Mouse (Mus musculus) neural tube, embryonic 15.5 days (tissue): ENCODE measurements around the gene Glis3. TPM values are rescaled to one million over a fixed set of nuclear protein-coding genes. Genes with fewer than 3 reads are reported as not detected.

ENCODE experiments used
- ATAC-seq: fragments of 200-750 bp; cut with Nextera tagmentation; 2 replicates; pipeline ENCODE4 v1.8.0; 2017; ENCODE audit warnings: mild to moderate bottlenecking, moderate TSS enrichment, moderate library complexity; ENCODE audit not compliant: low FRiP score
- H3K27ac ChIP-seq: fragments of 300-500 bp; sonication (generic); replicated peaks from 2 replicates; pipeline ENCODE4 v1.5.1; 2015; ENCODE audit warnings: mild to moderate bottlenecking, inconsistent platforms
- H3K27me3 ChIP-seq: fragments of 300-500 bp; sonication (generic); replicated peaks from 2 replicates; pipeline ENCODE4 v1.6.1; 2015; ENCODE audit warnings: inconsistent platforms
- H3K36me3 ChIP-seq: fragments of 300-500 bp; sonication (generic); 2 replicates; pipeline ENCODE4 v1.6.1; 2015; ENCODE audit warnings: inconsistent platforms
- H3K4me1 ChIP-seq: fragments of 300-500 bp; sonication (generic); 2 replicates; pipeline ENCODE4 v1.6.1; 2015; ENCODE audit warnings: inconsistent platforms
- H3K4me2 ChIP-seq: fragments of 300-500 bp; sonication (generic); 2 replicates; pipeline ENCODE4 v1.6.1; 2015; ENCODE audit warnings: inconsistent platforms, mild to moderate bottlenecking, moderate library complexity
- H3K4me3 ChIP-seq: fragments of 300-500 bp; sonication (generic); replicated peaks from 2 replicates; pipeline ENCODE4 v1.5.1; 2015; ENCODE audit warnings: mild to moderate bottlenecking, inconsistent platforms
- H3K9ac ChIP-seq: fragments of 300-500 bp; sonication (generic); replicated peaks from 2 replicates; pipeline ENCODE4 v1.6.1; 2015; ENCODE audit warnings: mild to moderate bottlenecking, inconsistent platforms
- H3K9me3 ChIP-seq: fragments of 300-500 bp; sonication (generic); replicated peaks from 2 replicates; pipeline ENCODE4 v1.6.1; 2016; ENCODE audit warnings: inconsistent platforms
- WGBS: fragments of 180-500 bp; shearing (Covaris S2); methylation state at CpG from one replicate; pipeline ENCODE4 v1.1.7; 2015; ENCODE audit warnings: mixed read lengths; 5-methylcytosine and 5-hydroxymethylcytosine counted together
- polyA plus RNA-seq: library from polyadenylated mRNA; unstranded; fragments of >200 nt; fragmentation: Nextera tagmentation; extraction: Ambion mirVana; gene quantifications from 2 replicates; pipeline ENCODE4 v1.2.1, GENCODE M21; 2015

Glis3 gene
- polyA plus RNA-seq, 1 experiment from 2014 or later = 2.5 TPM

GRCm38 (mm10) chr19:28650836-28651235 lies 29.0 kb downstream of the Glis3 start:
- no peak overlapping the region for H3K27ac ChIP-seq
- H3K4me1 ChIP-seq = no peaks in the 10 kb centered on the region
- H3K36me3 ChIP-seq = no peaks in the 10 kb centered on the region
- H3K4me3 ChIP-seq = no peak overlapping the region
- no peaks in the 10 kb centered on the region for H3K9me3 ChIP-seq
- no peak overlapping the region for H3K4me2 ChIP-seq
- 86% methylated on average over 5 of the region's 5 CpGs for WGBS
- no peak for ATAC-seq
- H3K9ac ChIP-seq = no peak overlapping the region
- peaks cover 8% of the 10 kb centered on the region for H3K27me3 ChIP-seq

- peaks cover 2% of the 10 kb centered on the region for H3K27me3 ChIP-seq
- WGBS = 63% methylated on average over 5 of the region's 5 CpGs
- no peak overlapping the region for H3K4me2 ChIP-seq
- no peaks in the 10 kb centered on the region for H3K9me3 ChIP-seq
- H3K4me1 ChIP-seq = no peaks in the 10 kb centered on the region
- no peaks in the 10 kb centered on the region for H3K36me3 ChIP-seq
- no peak overlapping the region for H3K27ac ChIP-seq
- no peak overlapping the region for H3K9ac ChIP-seq
- ATAC-seq = no peak
- no peak overlapping the region for H3K4me3 ChIP-seq
These were observed 30.4 kb downstream of the Glis3 start for GRCm38 (mm10) chr19:28649489-28649888.

- no peak for ATAC-seq
- Histone ChIP-seq H3K36me3 (no peaks in the 10 kb centered on the region), H3K4me3 (no peak overlapping the region), H3K9me3 (no peaks in the 10 kb centered on the region), H3K27ac (no peak overlapping the region), H3K9ac (no peak overlapping the region), H3K4me1 (no peaks in the 10 kb centered on the region), H3K27me3 (no peaks in the 10 kb centered on the region; the same call in 1 of the 2 replicates), H3K4me2 (no peak overlapping the region)
- WGBS = 58% methylated on average over 4 of the region's 4 CpGs
These were observed 31.0 kb downstream of the Glis3 start for GRCm38 (mm10) chr19:28648881-28649280.

DNA sequence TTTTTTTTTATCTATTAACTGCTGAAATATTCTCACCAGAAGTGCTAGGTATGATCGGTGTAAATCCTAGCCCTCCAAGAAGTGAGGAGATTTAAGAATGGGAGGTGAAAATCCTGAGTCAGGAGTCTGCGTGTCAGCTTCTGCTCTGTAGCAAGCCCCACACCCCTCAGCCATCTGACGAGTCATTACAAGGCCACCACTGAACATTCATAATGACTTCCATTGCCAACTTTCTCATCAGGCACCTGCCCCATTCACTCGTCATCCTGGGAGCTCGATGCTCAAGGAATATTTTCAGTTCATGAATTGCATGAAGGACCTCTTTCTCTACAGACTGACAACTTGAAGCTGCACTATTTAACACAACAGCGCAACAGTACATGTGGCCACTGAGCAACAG lies 32.5 kb downstream of the Glis3 start:
- Histone ChIP-seq H3K27me3 (no peaks in the 10 kb centered on the region), H3K4me3 (no peak overlapping the region), H3K36me3 (no peaks in the 10 kb centered on the region), H3K9me3 (no peaks in the 10 kb centered on the region), H3K4me1 (no peaks in the 10 kb centered on the region), H3K4me2 (no peak overlapping the region), H3K9ac (no peak overlapping the region), H3K27ac (no peak overlapping the region)
- ATAC-seq = no peak
- 92% methylated on average over 6 of the region's 6 CpGs for WGBS

DNA sequence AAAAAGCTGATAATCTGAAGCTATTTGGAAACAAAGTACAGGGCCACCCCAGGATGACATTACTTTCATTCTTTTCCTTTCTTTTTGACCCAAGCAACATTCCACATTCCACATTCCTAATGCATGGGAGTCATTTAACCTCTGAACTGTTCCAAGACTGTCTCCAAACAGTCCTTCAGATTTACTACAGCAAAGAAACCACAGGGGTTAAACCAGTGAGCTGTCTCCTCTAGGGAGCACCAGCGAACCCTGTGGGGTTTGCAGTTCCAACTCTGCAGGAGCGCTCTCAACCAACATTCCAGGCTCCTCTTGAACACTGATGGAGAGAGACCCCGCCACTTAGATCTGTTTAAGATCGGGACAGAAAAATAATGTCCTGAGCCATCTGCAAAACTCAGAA lies 33.6 kb downstream of the Glis3 start:
- ATAC-seq = no peak
- 60% methylated on average over 4 of the region's 4 CpGs for WGBS

DNA sequence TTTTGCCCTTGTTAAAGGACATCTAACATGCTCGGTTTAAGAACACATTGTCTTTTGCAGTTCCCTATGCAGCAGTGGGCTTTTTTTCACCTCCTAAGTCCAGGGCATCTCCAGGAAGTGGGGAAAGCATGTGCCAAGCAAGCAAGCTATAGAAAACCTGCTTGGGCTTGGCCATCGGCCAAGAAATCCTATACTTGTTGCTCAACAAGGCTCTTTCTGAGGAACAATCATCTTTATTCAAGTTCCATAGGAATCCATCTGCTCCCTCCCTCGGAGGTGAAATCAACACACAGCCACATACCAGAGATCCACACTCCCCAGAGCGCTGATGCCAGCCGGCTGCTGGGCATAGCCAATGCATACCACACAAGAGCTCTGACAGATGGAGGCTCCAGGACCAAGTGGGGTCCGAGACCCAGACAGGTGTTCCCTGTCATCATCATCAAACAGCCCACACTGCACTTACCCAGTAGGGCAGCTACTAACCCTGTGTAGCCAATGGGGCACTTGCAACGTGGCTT lies 39.0 kb downstream of the Glis3 start:
- no peak for ATAC-seq
- no peak overlapping the region for H3K4me3 ChIP-seq
- H3K27ac ChIP-seq = no peak overlapping the region
- no peaks in the 10 kb centered on the region for H3K36me3 ChIP-seq
- H3K4me1 ChIP-seq = peaks cover 4% of the 10 kb centered on the region
- H3K9me3 ChIP-seq = no peaks in the 10 kb centered on the region
- no peak overlapping the region for H3K4me2 ChIP-seq
- no peaks in the 10 kb centered on the region for H3K27me3 ChIP-seq
- no peak overlapping the region for H3K9ac ChIP-seq
- WGBS = 65% methylated on average over 7 of the region's 7 CpGs

More for the DNA sequence above, 33.6 kb downstream of the Glis3 start:
- Histone ChIP-seq H3K4me3 (no peak overlapping the region), H3K27me3 (no peaks in the 10 kb centered on the region), H3K27ac (no peak overlapping the region), H3K4me2 (no peak overlapping the region), H3K4me1 (no peaks in the 10 kb centered on the region), H3K36me3 (no peaks in the 10 kb centered on the region), H3K9me3 (no peaks in the 10 kb centered on the region), H3K9ac (no peak overlapping the region)

GRCm38 (mm10) chr19:28635991-28636553 lies 43.8 kb downstream of the Glis3 start:
- H3K27me3 ChIP-seq = no peaks in the 10 kb centered on the region
- no peak overlapping the region for H3K27ac ChIP-seq
- no peak overlapping the region for H3K4me3 ChIP-seq
- H3K9ac ChIP-seq = no peak overlapping the region
- no peaks in the 10 kb centered on the region for H3K9me3 ChIP-seq
- peaks cover 4% of the 10 kb centered on the region for H3K4me1 ChIP-seq
- H3K36me3 ChIP-seq = no peaks in the 10 kb centered on the region
- H3K4me2 ChIP-seq = no peak overlapping the region
- WGBS = 21% methylated on average over 7 of the region's 8 CpGs
- ATAC-seq = no peak

GRCm38 (mm10) chr19:28634986-28635385 lies 44.9 kb downstream of the Glis3 start:
- Histone ChIP-seq H3K9me3 (no peaks in the 10 kb centered on the region), H3K27me3 (no peaks in the 10 kb centered on the region), H3K27ac (no peak overlapping the region), H3K4me1 (no peaks in the 10 kb centered on the region; the same call in 1 of the 2 replicates), H3K36me3 (no peaks in the 10 kb centered on the region), H3K9ac (no peak overlapping the region), H3K4me3 (no peak overlapping the region), H3K4me2 (no peak overlapping the region)
- ATAC-seq = no peak
- WGBS = 92% methylated on average over 3 of the region's 3 CpGs

- no peak overlapping the region for H3K4me3 ChIP-seq
- no peaks in the 10 kb centered on the region for H3K27me3 ChIP-seq
- ATAC-seq = peak; percentile 47; the same call in 1 of the 2 replicates
- WGBS = 49% methylated on average over 8 of the region's 8 CpGs
- H3K9ac ChIP-seq = no peak overlapping the region
- peak overlapping the region; percentile 38 for H3K4me2 ChIP-seq
- no peak overlapping the region for H3K27ac ChIP-seq
- H3K4me1 ChIP-seq = no peaks in the 10 kb centered on the region; the same call in 1 of the 2 replicates
- H3K9me3 ChIP-seq = no peaks in the 10 kb centered on the region
- H3K36me3 ChIP-seq = no peaks in the 10 kb centered on the region
These were observed 51.5 kb downstream of the Glis3 start for GRCm38 (mm10) chr19:28628416-28628815.

- H3K27me3 ChIP-seq = no peaks in the 10 kb centered on the region
- H3K4me1 ChIP-seq = no peaks in the 10 kb centered on the region; the same call in 1 of the 2 replicates
- H3K9ac ChIP-seq = no peak overlapping the region
- H3K4me2 ChIP-seq = no peak overlapping the region
- no peak for ATAC-seq
- H3K9me3 ChIP-seq = no peaks in the 10 kb centered on the region
- no peak overlapping the region for H3K4me3 ChIP-seq
- no peaks in the 10 kb centered on the region for H3K36me3 ChIP-seq
- WGBS = 95% methylated on average over 5 of the region's 5 CpGs
- H3K27ac ChIP-seq = no peak overlapping the region
These were observed 53.7 kb downstream of the Glis3 start for GRCm38 (mm10) chr19:28626189-28626588.

DNA sequence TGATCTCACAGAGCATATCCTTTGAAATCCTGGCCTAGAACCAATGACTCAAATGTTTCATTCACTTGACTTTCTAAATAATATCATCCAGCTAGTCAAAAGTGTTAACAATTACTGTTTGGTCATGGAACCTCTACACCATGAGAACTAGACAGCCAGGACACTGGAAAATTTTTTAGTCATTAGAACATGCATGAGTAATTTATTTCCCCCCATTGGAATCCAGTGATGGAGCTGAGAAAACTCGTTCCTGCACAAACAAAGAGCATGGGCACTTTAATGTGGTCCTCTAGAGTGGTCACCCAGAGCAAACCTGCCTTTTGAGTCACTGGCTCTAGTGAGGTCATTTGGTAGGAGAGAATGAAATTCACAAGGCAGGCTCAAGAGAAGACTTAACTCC lies 55.3 kb downstream of the Glis3 start:
- ATAC-seq = no peak
- Histone ChIP-seq H3K27ac (no peak overlapping the region), H3K4me1 (no peaks in the 10 kb centered on the region; the same call in 1 of the 2 replicates), H3K9me3 (no peaks in the 10 kb centered on the region), H3K4me3 (no peak overlapping the region), H3K4me2 (no peak overlapping the region), H3K36me3 (no peaks in the 10 kb centered on the region), H3K9ac (no peak overlapping the region), H3K27me3 (no peaks in the 10 kb centered on the region)
- WGBS = 80% methylated on average over 1 of the region's 1 CpGs

DNA sequence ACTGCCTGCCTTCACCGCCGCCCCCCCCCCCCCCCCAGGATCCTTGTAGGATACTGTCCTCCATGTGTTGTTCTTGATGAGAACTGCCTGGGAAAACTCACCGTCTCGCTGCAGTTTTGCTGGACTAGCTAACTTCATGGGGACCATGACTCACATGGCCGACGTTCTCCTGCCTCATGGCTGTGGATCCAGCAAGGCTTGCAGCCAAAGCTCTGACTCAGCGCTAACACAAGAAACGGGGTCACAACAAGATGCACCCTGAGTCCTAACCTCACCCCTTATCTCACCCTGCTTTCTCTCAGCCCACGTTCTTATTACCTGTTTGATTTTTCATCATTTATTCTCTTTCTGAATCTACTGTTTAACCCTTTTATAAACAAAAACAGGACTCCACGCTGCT lies 56.2 kb downstream of the Glis3 start:
- Histone ChIP-seq H3K9ac (no peak overlapping the region), H3K4me3 (no peak overlapping the region), H3K27me3 (no peaks in the 10 kb centered on the region), H3K9me3 (no peaks in the 10 kb centered on the region), H3K27ac (no peak overlapping the region), H3K4me2 (no peak overlapping the region), H3K4me1 (no peaks in the 10 kb centered on the region; the same call in 1 of the 2 replicates), H3K36me3 (no peaks in the 10 kb centered on the region)
- ATAC-seq = no peak
- WGBS = 84% methylated on average over 10 of the region's 10 CpGs
